In the genomic region with DNA sequence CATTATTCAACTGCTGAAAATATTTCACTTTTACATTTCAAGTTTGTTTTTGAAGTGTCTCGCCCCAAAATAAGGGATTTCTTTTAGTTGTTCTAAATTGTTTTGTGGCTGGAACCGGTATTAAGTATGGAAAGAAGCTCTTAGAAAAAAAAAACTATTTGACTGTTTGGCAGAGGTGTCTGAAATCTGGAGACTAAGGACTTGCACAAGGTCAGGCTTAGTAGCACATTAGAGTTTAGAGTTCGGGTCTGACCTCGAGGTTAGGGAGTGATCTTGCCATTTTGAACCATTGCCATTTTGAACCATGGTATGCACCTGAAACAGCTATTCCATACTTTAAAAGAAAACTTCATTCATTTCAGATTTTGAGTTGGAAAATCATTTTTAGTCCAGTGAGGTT, we compare ENCODE assay signal across 9 mouse cellular contexts. TPM values are rescaled to one million over a fixed set of nuclear protein-coding genes. Genes with fewer than 3 reads are reported as not detected.
DNase-seq lines count a peak whose midpoint lies in the region; ATAC-seq and TF ChIP-seq lines count a peak whose summit lies in the region.
"Had no signal": no experiment of that assay in that cellular context is flagged by ENCODE, and none has a peak within 500 bp of the region (broad histone marks: within the 10 kb centered on the region; RNA-seq: fewer than 3 reads in every experiment).

No protein-coding gene starts in this region.

- no peaks in the 10 kb centered on the region for H3K9me3 ChIP-seq in ES-Bruce4 (replicated peaks; ENCODE audit: control insufficient read depth, insufficient read depth, low read length, poor library complexity, severe bottlenecking)
- no peaks in the 10 kb centered on the region for H3K9me3 ChIP-seq in forebrain, embryonic 13.5 days (replicated peaks)
- no peaks in the 10 kb centered on the region for H3K9me3 ChIP-seq in limb, embryonic 14.5 days (ENCODE audit: control insufficient read depth, low read length)

- H3K36me3 ChIP-seq in ES-Bruce4 (ENCODE audit: control insufficient read depth, insufficient read depth, low read length, poor library complexity, severe bottlenecking), result peaks cover 19% of the 10 kb centered on the region
- H3K36me3 ChIP-seq in forebrain, embryonic 13.5 days (ENCODE audit: poor library complexity, severe bottlenecking), result peaks cover 17% of the 10 kb centered on the region
- H3K36me3 ChIP-seq in limb, embryonic 14.5 days (ENCODE audit: control insufficient read depth, insufficient read depth, low read length), result peaks cover 19% of the 10 kb centered on the region

- intact Hi-C loops in gastrocnemius, adult 2 months (cut with DNase I), result loop anchor here (5.0 kb wide), 3 partner anchors 131 to 1869 kb away; a partner anchor contains a TSS
- intact Hi-C loops in gastrocnemius, postnatal 36 days (cut with DNase I), result loop anchor here (5.0 to 10.0 kb wide), 5 partner anchors 54 to 381 kb away; a partner anchor contains a TSS

- peak overlapping the region; percentile 100 for H3K27ac ChIP-seq in gastrocnemius, adult 2 months
- no peak overlapping the region for H3K27ac ChIP-seq in ES-Bruce4 (ENCODE audit: insufficient read depth, low read length)
- H3K27ac ChIP-seq in forebrain, embryonic 13.5 days, result no peak overlapping the region
- H3K27ac ChIP-seq in limb, embryonic 14.5 days (replicated peaks; ENCODE audit: low read depth, low read length), result no peak overlapping the region; the same call in 1 of the 2 replicates

- WGBS in forebrain, embryonic 13.5 days, result 0% methylated on average over 4 of the region's 4 CpGs
- 0% methylated on average over 4 of the region's 4 CpGs for WGBS in limb, embryonic 14.5 days

- H3K4me3 ChIP-seq in gastrocnemius, adult 2 months, result peak overlapping the region; percentile 84
- peak overlapping the region; percentile 35; the same call in 1 of the 2 replicates for H3K4me3 ChIP-seq in ES-Bruce4 (ENCODE audit: low read depth, low read length)
- peak overlapping the region; percentile 95 for H3K4me3 ChIP-seq in forebrain, embryonic 13.5 days
- H3K4me3 ChIP-seq in limb, embryonic 14.5 days (replicated peaks; ENCODE audit: low read length), result peak overlapping the region; percentile 94

- no peak for TF ChIP-seq CTCF in gastrocnemius, adult 2 months (IDR thresholded peaks at IDR 0.05)
- no peak for TF ChIP-seq CTCF in ES-Bruce4 (IDR thresholded peaks at IDR 0.05; ENCODE audit: low read depth, low read length)

- ATAC-seq in forebrain, embryonic 13.5 days, result no peak
- ATAC-seq in limb, embryonic 14.5 days (ENCODE audit: low FRiP score, low read depth), result no peak

- no peaks in the 10 kb centered on the region for H3K27me3 ChIP-seq in ES-Bruce4 (ENCODE audit: control insufficient read depth, insufficient read depth, low read length, poor library complexity, severe bottlenecking)
- H3K27me3 ChIP-seq in forebrain, embryonic 13.5 days, result no peaks in the 10 kb centered on the region
- H3K27me3 ChIP-seq in limb, embryonic 14.5 days (ENCODE audit: control insufficient read depth, insufficient read depth, low read length), result no peaks in the 10 kb centered on the region
- H3K27me3 ChIP-seq: Patski had no signal

- no peak for DNase-seq in gastrocnemius, adult 2 months
- no peak for DNase-seq in gastrocnemius, postnatal 36 days
- no peak for DNase-seq in limb, embryonic 14.5 days (ENCODE audit: low spot score)
- DNase-seq in frontal cortex, postnatal 36 days (ENCODE audit: low spot score in 2 of 2), result no peak
- no peak for DNase-seq in gastrocnemius, postnatal 4 days (ENCODE audit: low spot score in 2 of 2)
- no peak for DNase-seq in adrenal gland, adult 8-10 months

- peak overlapping the region; percentile 98 for H3K9ac ChIP-seq in ES-Bruce4 (ENCODE audit: low read depth, poor library complexity, severe bottlenecking)
- H3K9ac ChIP-seq in forebrain, embryonic 13.5 days, result peak overlapping the region; percentile 70
- peak overlapping the region; percentile 99 for H3K9ac ChIP-seq in limb, embryonic 14.5 days (ENCODE audit: low read depth, low read length, severe bottlenecking)

- TF ChIP-seq POLR2A in ES-Bruce4 (IDR thresholded peaks at IDR 0.05; ENCODE audit: insufficient read depth, low read length), result no peak
- TF ChIP-seq POLR2A in limb, embryonic 14.5 days (IDR thresholded peaks at IDR 0.05; ENCODE audit: borderline replicate concordance, extremely low read depth, insufficient read depth, insufficient read length), result no peak

- H3K4me2 ChIP-seq in forebrain, embryonic 13.5 days, result peak overlapping the region; percentile 72
- H3K4me2 ChIP-seq in limb, embryonic 14.5 days (replicated peaks; ENCODE audit: low read depth, low read length, severe bottlenecking), result peak overlapping the region; percentile 71

- peaks cover 2% of the 10 kb centered on the region for H3K4me1 ChIP-seq in ES-Bruce4 (ENCODE audit: control insufficient read depth, insufficient read depth, low read length)
- peaks cover 38% of the 10 kb centered on the region for H3K4me1 ChIP-seq in forebrain, embryonic 13.5 days
- H3K4me1 ChIP-seq in limb, embryonic 14.5 days (ENCODE audit: control insufficient read depth, insufficient read depth, low read length), result peaks cover 6% of the 10 kb centered on the region; the same call in 1 of the 2 replicates

- TF ChIP-seq EP300 in ES-Bruce4 (IDR thresholded peaks at IDR 0.05; ENCODE audit: insufficient read depth, low read depth, low read length), result no peak

RNA-seq across cellular contexts. Expression of a gene that starts 1.4 kb away (rescaled TPM):
- 100 to 1,000 TPM; 216 to 335 TPM for total RNA-seq in gastrocnemius, adult 2 months (2021)
- 100 to 1,000 TPM; 228 to 300 TPM for total RNA-seq in gastrocnemius, postnatal 36 days (2021)
- 80.6 and 87.9 TPM in 2 replicates for polyA plus RNA-seq in ES-Bruce4 (2011; ENCODE audit: insufficient read depth, insufficient read length, low read depth, missing spikeins)
- 125 and 130 TPM in 2 replicates for polyA plus RNA-seq in forebrain, embryonic 13.5 days (2015; fragmentation: Nextera tagmentation; extraction: Ambion mirVana)
- 45.0 and 61.0 TPM in 2 replicates for polyA plus RNA-seq in limb, embryonic 14.5 days (2012; rRNA removed)
- 122 and 129 TPM in 2 replicates for polyA plus RNA-seq in limb, embryonic 14.5 days (2014; fragmentation: Nextera tagmentation; extraction: Ambion mirVana)
- total RNA-seq in gastrocnemius, postnatal 4 days (2021), result 100 to 1,000 TPM; 124 to 155 TPM
- 100 to 1,000 TPM; 154 to 233 (median 183) TPM for total RNA-seq in adrenal gland, adult 8-10 months (2022)

Comparison
In these comparisons a context has a peak if more than half of its experiments do, and no peak if none do; other contexts are left out.
1. H3K4me3 ChIP-seq: peak in every context shown above with its lines; median percentile 95 in forebrain, embryonic 13.5 days; 94 in limb, embryonic 14.5 days; 84 in gastrocnemius, adult 2 months; 35 in ES-Bruce4.